Comparison of ENCODE assay signal across 15 mouse cellular contexts in genomic region chr9:123518969-123519894, GRCm38 (mm10). TPM values are rescaled to one million over a fixed set of nuclear protein-coding genes. Genes with fewer than 3 reads are reported as not detected.
A peak's percentile ranks its signal among the peaks of the same experiment; 100 is the strongest.
DNase-seq lines count a peak whose midpoint lies in the region; ATAC-seq and TF ChIP-seq lines count a peak whose summit lies in the region.
"Had no signal": no experiment of that assay in that cellular context is flagged by ENCODE, and none has a peak within 500 bp of the region (broad histone marks: within the 10 kb centered on the region; RNA-seq: fewer than 3 reads in every experiment).

No protein-coding gene starts in this region.

- H3K9ac ChIP-seq in lung, embryonic 15.5 days, result no peak overlapping the region
- H3K9ac ChIP-seq in intestine, embryonic 15.5 days, result no peak overlapping the region
- H3K9ac ChIP-seq: embryonic facial prominence, embryonic 12.5 days had no signal

- 56% methylated on average over 13 of the region's 13 CpGs for WGBS in lung, embryonic 15.5 days
- WGBS in intestine, embryonic 15.5 days, result 80% methylated on average over 13 of the region's 13 CpGs

- peak overlapping the region; percentile 66 for H3K27ac ChIP-seq in lung, embryonic 15.5 days
- no peak overlapping the region for H3K27ac ChIP-seq in intestine, embryonic 15.5 days
- H3K27ac ChIP-seq: embryonic facial prominence, embryonic 12.5 days; heart, adult 2 months had no signal

- H3K4me1 ChIP-seq in lung, embryonic 15.5 days, result peaks cover 18% of the 10 kb centered on the region; the same call in 1 of the 2 replicates
- peaks cover 7% of the 10 kb centered on the region for H3K4me1 ChIP-seq in intestine, embryonic 15.5 days (replicated peaks)
- H3K4me1 ChIP-seq: embryonic facial prominence, embryonic 12.5 days had no signal

- no peak overlapping the region for H3ac ChIP-seq in myocyte (ENCODE audit: control insufficient read depth, insufficient read length)

- peaks cover 51% of the 10 kb centered on the region for H3K36me3 ChIP-seq in lung, embryonic 15.5 days
- H3K36me3 ChIP-seq in myocyte (ENCODE audit: control insufficient read depth, insufficient read depth), result peaks cover 20% of the 10 kb centered on the region
- peaks cover 25% of the 10 kb centered on the region for H3K36me3 ChIP-seq in intestine, embryonic 15.5 days

- H3K27me3 ChIP-seq in lung, embryonic 15.5 days, result no peaks in the 10 kb centered on the region
- H3K27me3 ChIP-seq in myocyte (ENCODE audit: control insufficient read depth, insufficient read depth, insufficient read length), result no peaks in the 10 kb centered on the region
- no peaks in the 10 kb centered on the region for H3K27me3 ChIP-seq in intestine, embryonic 15.5 days (replicated peaks)
- H3K27me3 ChIP-seq: embryonic facial prominence, embryonic 12.5 days had no signal

- no peak overlapping the region for H3K4me2 ChIP-seq in lung, embryonic 15.5 days
- no peak overlapping the region for H3K4me2 ChIP-seq in myocyte (ENCODE audit: low read depth)
- H3K4me2 ChIP-seq in intestine, embryonic 15.5 days (replicated peaks), result no peak overlapping the region
- H3K4me2 ChIP-seq: embryonic facial prominence, embryonic 12.5 days had no signal

- TF ChIP-seq POLR2A in myocyte (IDR thresholded peaks at IDR 0.05; ENCODE audit: insufficient read length, low read depth), result no peak

- ATAC-seq in lung, embryonic 15.5 days (ENCODE audit: borderline replicate concordance, extremely low read depth, low FRiP score, low TSS enrichment), result peak; percentile 55; the same call in 1 of the 2 replicates
- peak; percentile 82 to 83 for ATAC-seq in hematopoietic stem cell, adult 5-6 weeks (replicated peaks in 1 of 2; ENCODE audit: insufficient read depth in 1 of 2, low FRiP score in 2 of 2, low TSS enrichment in 1 of 2, low read depth in 1 of 2, poor library complexity in 2 of 2, severe bottlenecking in 2 of 2)
- no peak for ATAC-seq in intestine, embryonic 15.5 days
- ATAC-seq: forebrain, embryonic 16.5 days; intestine, embryonic 16.5 days; midbrain, embryonic 16.5 days had no signal

- DNase-seq in lung, postnatal 14 days, result no peak
- DNase-seq in thymus, postnatal 36 days, result peak; percentile 72 to 82
- DNase-seq in gastrocnemius, postnatal 25 days, result no peak
- DNase-seq in left cerebral cortex, adult 18-20 months (ENCODE audit: low spot score in 2 of 2), result no peak
- DNase-seq: cerebellum, adult 11 months; layer of hippocampus, adult 9-11 months had no signal

- no peaks in the 10 kb centered on the region for H3K9me3 ChIP-seq in lung, embryonic 15.5 days
- no peaks in the 10 kb centered on the region for H3K9me3 ChIP-seq in intestine, embryonic 15.5 days
- H3K9me3 ChIP-seq: embryonic facial prominence, embryonic 12.5 days had no signal

- no peak overlapping the region for H3K4me3 ChIP-seq in lung, embryonic 15.5 days
- no peak overlapping the region for H3K4me3 ChIP-seq in myocyte
- no peak overlapping the region for H3K4me3 ChIP-seq in intestine, embryonic 15.5 days (replicated peaks)
- H3K4me3 ChIP-seq: embryonic facial prominence, embryonic 12.5 days; heart, adult 2 months had no signal

- H3K79me2 ChIP-seq in myocyte (ENCODE audit: control insufficient read depth, insufficient read depth), result no peaks in the 10 kb centered on the region

TF ChIP-seq in myocyte, 11 proteins besides CTCF, POLR2A, EP300 and RAD21:
- TF ChIP-seq MYOG (IDR thresholded peaks at IDR 0.05; ENCODE audit: control insufficient read depth in 1 of 3, insufficient read depth in 1 of 3, insufficient read length in 2 of 3, low read depth in 2 of 3) (no peak), MYOD1 (IDR thresholded peaks at IDR 0.05; ENCODE audit: control insufficient read depth in 1 of 3, insufficient read length in 2 of 3, low read depth in 2 of 3) (peak; percentile 40 to 89 (median 82))

RNA-seq across cellular contexts. Expression of gene Sacm1l, which starts 10.3 kb away (rescaled TPM):
- polyA plus RNA-seq in lung, embryonic 15.5 days (2015; fragmentation: Nextera tagmentation; extraction: Ambion mirVana), result 53.6 and 53.9 TPM in 2 replicates
- 52.7 and 58.9 TPM in 2 replicates for total RNA-seq in hematopoietic stem cell, adult 5-6 weeks (2017)
- polyA plus RNA-seq in myocyte (2012; fragmentation: generic; extraction: Trizol), result 11.0 TPM
- total RNA-seq in gastrocnemius, postnatal 25 days (2021), result 10 to 100 TPM; 20.6 to 21.3 TPM
- total RNA-seq in left cerebral cortex, adult 18-20 months (2021), result 10 to 100 TPM; 69.3 to 70.2 TPM
- 67.8 and 69.5 TPM in 2 replicates for polyA plus RNA-seq in intestine, embryonic 15.5 days (2015; fragmentation: Nextera tagmentation; extraction: Ambion mirVana)

RNA-seq across cellular contexts. Expression of gene Limd1, which starts 40.7 kb away (rescaled TPM):
- polyA plus RNA-seq in lung, embryonic 15.5 days (2015; fragmentation: Nextera tagmentation; extraction: Ambion mirVana), result 56.8 and 59.8 TPM in 2 replicates
- 18.2 and 25.5 TPM in 2 replicates for total RNA-seq in hematopoietic stem cell, adult 5-6 weeks (2017)
- polyA plus RNA-seq in myocyte (2012; fragmentation: generic; extraction: Trizol), result 23.5 TPM
- 10 to 100 TPM; 25.8 to 29.2 TPM for total RNA-seq in gastrocnemius, postnatal 25 days (2021)
- 1 to 10 TPM; 5.9 to 6.4 TPM for total RNA-seq in left cerebral cortex, adult 18-20 months (2021)
- polyA plus RNA-seq in intestine, embryonic 15.5 days (2015; fragmentation: Nextera tagmentation; extraction: Ambion mirVana), result 51.9 and 52.3 TPM in 2 replicates

Comparison
In these comparisons a context has a peak if more than half of its experiments do, and no peak if none do; other contexts are left out.
1. DNase-seq: peak in thymus, postnatal 36 days (2 of 2); none in lung, postnatal 14 days (single experiment), gastrocnemius, postnatal 25 days (single experiment) and left cerebral cortex, adult 18-20 months (0 of 2).